Mouse (Mus musculus): Measurements from ENCODE around the gene Ankrd17. TPM values are rescaled to one million over a fixed set of nuclear protein-coding genes. Genes with fewer than 3 reads are reported as not detected.
"Not testable (repeated sequence)": the region's sequence is repeated elsewhere in the genome, so short reads cannot be mapped to it uniquely, and the experiment has no call there.

The Ankrd17 gene
- polyA plus RNA-seq, 1 experiment, result 14.7 TPM

GRCm38 (mm10) chr5:90286559-90286958 lies 79.8 kb downstream of the Ankrd17 start:
- no peak for TF ChIP-seq POLR2A (IDR thresholded peaks at IDR 0.05; ENCODE audit: insufficient read length, low read depth)
- no peak for TF ChIP-seq SRF (IDR thresholded peaks at IDR 0.05; ENCODE audit: control insufficient read depth, insufficient read length, low read depth)
- no peak for TF ChIP-seq POLR2AphosphoS2 (IDR thresholded peaks at IDR 0.05; ENCODE audit: insufficient read length, low read depth)
- no peak for TF ChIP-seq USF1 (IDR thresholded peaks at IDR 0.05; ENCODE audit: low read depth)
- no peak for TF ChIP-seq REST (IDR thresholded peaks at IDR 0.05; ENCODE audit: insufficient read depth, insufficient read length)
- TF ChIP-seq E2F4 (IDR thresholded peaks at IDR 0.05; ENCODE audit: insufficient read depth), result no peak
- no peak for TF ChIP-seq MYOG (IDR thresholded peaks at IDR 0.05; ENCODE audit: control insufficient read depth in 1 of 3, insufficient read depth in 1 of 3, insufficient read length in 2 of 3, low read depth in 2 of 3)
- no peak for TF ChIP-seq CEBPB (IDR thresholded peaks at IDR 0.05; ENCODE audit: insufficient read depth, poor library complexity, severe bottlenecking)
- no peak for TF ChIP-seq TCF3 (IDR thresholded peaks at IDR 0.05; ENCODE audit: insufficient read length, low read depth)
- TF ChIP-seq MYOD1 (IDR thresholded peaks at IDR 0.05; ENCODE audit: control insufficient read depth in 1 of 3, insufficient read length in 2 of 3, low read depth in 2 of 3), result no peak
- no peak for TF ChIP-seq TCF12 (IDR thresholded peaks at IDR 0.05; ENCODE audit: insufficient read depth, poor library complexity, severe bottlenecking)
- TF ChIP-seq MAX (IDR thresholded peaks at IDR 0.05; ENCODE audit: low read depth), result no peak
- H3K27me3 ChIP-seq (ENCODE audit: control insufficient read depth, insufficient read depth, insufficient read length), result no peaks in the 10 kb centered on the region
- peaks cover 3% of the 10 kb centered on the region for H3K79me2 ChIP-seq (ENCODE audit: control insufficient read depth, insufficient read depth)
- no peak overlapping the region for H3ac ChIP-seq (ENCODE audit: control insufficient read depth, insufficient read length)
- no peak overlapping the region for H3K4me3 ChIP-seq
- peaks cover 61% of the 10 kb centered on the region for H3K36me3 ChIP-seq (ENCODE audit: control insufficient read depth, insufficient read depth)
- H3K4me2 ChIP-seq (ENCODE audit: low read depth), result no peak overlapping the region

- TF ChIP-seq REST (IDR thresholded peaks at IDR 0.05; ENCODE audit: insufficient read depth, insufficient read length) (no peak), TCF12 (IDR thresholded peaks at IDR 0.05; ENCODE audit: insufficient read depth, poor library complexity, severe bottlenecking) (no peak), USF1 (IDR thresholded peaks at IDR 0.05; ENCODE audit: low read depth) (no peak), E2F4 (IDR thresholded peaks at IDR 0.05; ENCODE audit: insufficient read depth) (no peak), SRF (IDR thresholded peaks at IDR 0.05; ENCODE audit: control insufficient read depth, insufficient read length, low read depth) (no peak), MYOD1 (IDR thresholded peaks at IDR 0.05; ENCODE audit: control insufficient read depth in 1 of 3, insufficient read length in 2 of 3, low read depth in 2 of 3) (no peak), CEBPB (IDR thresholded peaks at IDR 0.05; ENCODE audit: insufficient read depth, poor library complexity, severe bottlenecking) (no peak), MAX (IDR thresholded peaks at IDR 0.05; ENCODE audit: low read depth) (no peak)
- H3K36me3 ChIP-seq (ENCODE audit: control insufficient read depth, insufficient read depth), result peaks cover 36% of the 10 kb centered on the region
- no peak overlapping the region for H3ac ChIP-seq (ENCODE audit: control insufficient read depth, insufficient read length)
- peaks cover 3% of the 10 kb centered on the region for H3K79me2 ChIP-seq (ENCODE audit: control insufficient read depth, insufficient read depth)
- no peaks in the 10 kb centered on the region for H3K27me3 ChIP-seq (ENCODE audit: control insufficient read depth, insufficient read depth, insufficient read length)
- H3K4me3 ChIP-seq, result no peak overlapping the region
- H3K4me2 ChIP-seq (ENCODE audit: low read depth), result no peak overlapping the region
Measured at GRCm38 (mm10) chr5:90280061-90280460, 86.3 kb downstream of the Ankrd17 start.

- H3K79me2 ChIP-seq (ENCODE audit: control insufficient read depth, insufficient read depth), result peaks cover 3% of the 10 kb centered on the region
- H3K27me3 ChIP-seq (ENCODE audit: control insufficient read depth, insufficient read depth, insufficient read length), result no peaks in the 10 kb centered on the region
- no peak overlapping the region for H3K4me3 ChIP-seq
- TF ChIP-seq CEBPB (IDR thresholded peaks at IDR 0.05; ENCODE audit: insufficient read depth, poor library complexity, severe bottlenecking), result no peak
- no peak for TF ChIP-seq USF1 (IDR thresholded peaks at IDR 0.05; ENCODE audit: low read depth)
- TF ChIP-seq MAX (IDR thresholded peaks at IDR 0.05; ENCODE audit: low read depth), result no peak
- TF ChIP-seq POLR2AphosphoS2 (IDR thresholded peaks at IDR 0.05; ENCODE audit: insufficient read length, low read depth), result no peak
- TF ChIP-seq E2F4 (IDR thresholded peaks at IDR 0.05; ENCODE audit: insufficient read depth), result no peak
- TF ChIP-seq REST (IDR thresholded peaks at IDR 0.05; ENCODE audit: insufficient read depth, insufficient read length), result no peak
- TF ChIP-seq TCF12 (IDR thresholded peaks at IDR 0.05; ENCODE audit: insufficient read depth, poor library complexity, severe bottlenecking), result no peak
- no peak overlapping the region for H3K4me2 ChIP-seq (ENCODE audit: low read depth)
- peaks cover 30% of the 10 kb centered on the region for H3K36me3 ChIP-seq (ENCODE audit: control insufficient read depth, insufficient read depth)
- H3ac ChIP-seq (ENCODE audit: control insufficient read depth, insufficient read length), result no peak overlapping the region
Measured at GRCm38 (mm10) chr5:90279418-90279817, 87.0 kb downstream of the Ankrd17 start.

- Histone ChIP-seq H3ac (ENCODE audit: control insufficient read depth, insufficient read length) (no peak overlapping the region), H3K36me3 (ENCODE audit: control insufficient read depth, insufficient read depth) (peaks cover 17% of the 10 kb centered on the region), H3K79me2 (ENCODE audit: control insufficient read depth, insufficient read depth) (no peaks in the 10 kb centered on the region), H3K27me3 (ENCODE audit: control insufficient read depth, insufficient read depth, insufficient read length) (no peaks in the 10 kb centered on the region), H3K4me2 (ENCODE audit: low read depth) (no peak overlapping the region), H3K4me3 (no peak overlapping the region)
- no peak for TF ChIP-seq USF1 (IDR thresholded peaks at IDR 0.05; ENCODE audit: low read depth)
- TF ChIP-seq MYOD1 (IDR thresholded peaks at IDR 0.05; ENCODE audit: control insufficient read depth in 1 of 3, insufficient read length in 2 of 3, low read depth in 2 of 3), result no peak
- TF ChIP-seq REST (IDR thresholded peaks at IDR 0.05; ENCODE audit: insufficient read depth, insufficient read length), result no peak
- no peak for TF ChIP-seq E2F4 (IDR thresholded peaks at IDR 0.05; ENCODE audit: insufficient read depth)
- TF ChIP-seq MAX (IDR thresholded peaks at IDR 0.05; ENCODE audit: low read depth), result no peak
- TF ChIP-seq TCF3 (IDR thresholded peaks at IDR 0.05; ENCODE audit: insufficient read length, low read depth), result no peak
- TF ChIP-seq TCF12 (IDR thresholded peaks at IDR 0.05; ENCODE audit: insufficient read depth, poor library complexity, severe bottlenecking), result no peak
- TF ChIP-seq POLR2AphosphoS2 (IDR thresholded peaks at IDR 0.05; ENCODE audit: insufficient read length, low read depth), result no peak
- TF ChIP-seq SRF (IDR thresholded peaks at IDR 0.05; ENCODE audit: control insufficient read depth, insufficient read length, low read depth), result no peak
- no peak for TF ChIP-seq MYOG (IDR thresholded peaks at IDR 0.05; ENCODE audit: control insufficient read depth in 1 of 3, insufficient read depth in 1 of 3, insufficient read length in 2 of 3, low read depth in 2 of 3)
- TF ChIP-seq POLR2A (IDR thresholded peaks at IDR 0.05; ENCODE audit: insufficient read length, low read depth), result no peak
- no peak for TF ChIP-seq CEBPB (IDR thresholded peaks at IDR 0.05; ENCODE audit: insufficient read depth, poor library complexity, severe bottlenecking)
Measured at GRCm38 (mm10) chr5:90277443-90277842, 88.9 kb downstream of the Ankrd17 start.

- H3K4me3 ChIP-seq, result no peak overlapping the region
- no peak overlapping the region for H3K4me2 ChIP-seq (ENCODE audit: low read depth)
- no peaks in the 10 kb centered on the region for H3K79me2 ChIP-seq (ENCODE audit: control insufficient read depth, insufficient read depth)
- H3ac ChIP-seq (ENCODE audit: control insufficient read depth, insufficient read length), result no peak overlapping the region
- peaks cover 25% of the 10 kb centered on the region for H3K36me3 ChIP-seq (ENCODE audit: control insufficient read depth, insufficient read depth)
- no peak for TF ChIP-seq CEBPB (IDR thresholded peaks at IDR 0.05; ENCODE audit: insufficient read depth, poor library complexity, severe bottlenecking)
- no peak for TF ChIP-seq MAX (IDR thresholded peaks at IDR 0.05; ENCODE audit: low read depth)
- no peak for TF ChIP-seq MYOG (IDR thresholded peaks at IDR 0.05; ENCODE audit: control insufficient read depth in 1 of 3, insufficient read depth in 1 of 3, insufficient read length in 2 of 3, low read depth in 2 of 3)
- TF ChIP-seq TCF12 (IDR thresholded peaks at IDR 0.05; ENCODE audit: insufficient read depth, poor library complexity, severe bottlenecking), result no peak
- TF ChIP-seq USF1 (IDR thresholded peaks at IDR 0.05; ENCODE audit: low read depth), result no peak
- no peak for TF ChIP-seq POLR2A (IDR thresholded peaks at IDR 0.05; ENCODE audit: insufficient read length, low read depth)
- no peaks in the 10 kb centered on the region for H3K27me3 ChIP-seq (ENCODE audit: control insufficient read depth, insufficient read depth, insufficient read length)
Measured at GRCm38 (mm10) chr5:90274806-90275205, 91.6 kb downstream of the Ankrd17 start.

- not testable (repeated sequence) for H3K4me2 ChIP-seq (ENCODE audit: low read depth); H3K4me3 ChIP-seq
- H3K36me3 ChIP-seq (ENCODE audit: control insufficient read depth, insufficient read depth), result peaks cover 46% of the 10 kb centered on the region
Measured at GRCm38 (mm10) chr5:90262230-90262629, 104.1 kb downstream of the Ankrd17 start.

More at GRCm38 (mm10) chr5:90262230-90262629, 104.1 kb downstream of the Ankrd17 start:
- H3K27me3 ChIP-seq (ENCODE audit: control insufficient read depth, insufficient read depth, insufficient read length); H3K79me2 ChIP-seq (ENCODE audit: control insufficient read depth, insufficient read depth); H3ac ChIP-seq (ENCODE audit: control insufficient read depth, insufficient read length): not testable (repeated sequence)

Measured in myocyte (in vitro differentiated cells).